Mouse (Mus musculus): ENCODE measurements around the gene Mrpl46. TPM values are rescaled to one million over a fixed set of nuclear protein-coding genes. Genes with fewer than 3 reads are reported as not detected.

The Mrpl46 gene
- polyA plus RNA-seq, 2 experiments, result 29.4 to 58.6 TPM

GRCm38 (mm10) chr7:78752961-78753360 lies 30.4 kb downstream of the Mrpl46 start:
- H3K27ac ChIP-seq (replicated peaks; ENCODE audit: low read depth, low read length), result no peak overlapping the region
- DNase-seq (ENCODE audit: low spot score), result no peak
- WGBS, result 93% methylated on average over 4 of the region's 4 CpGs
- no peak for ATAC-seq (ENCODE audit: low FRiP score, low read depth)
- no peak overlapping the region for H3K4me3 ChIP-seq (replicated peaks; ENCODE audit: low read length)
- no peak for TF ChIP-seq POLR2A (IDR thresholded peaks at IDR 0.05; ENCODE audit: borderline replicate concordance, extremely low read depth, insufficient read depth, insufficient read length)
- H3K36me3 ChIP-seq (ENCODE audit: control insufficient read depth, insufficient read depth, low read length), result no peaks in the 10 kb centered on the region
- no peaks in the 10 kb centered on the region for H3K27me3 ChIP-seq (ENCODE audit: control insufficient read depth, insufficient read depth, low read length)
- H3K4me2 ChIP-seq (replicated peaks; ENCODE audit: low read depth, low read length, severe bottlenecking), result no peak overlapping the region
- H3K9me3 ChIP-seq (ENCODE audit: control insufficient read depth, low read length), result no peaks in the 10 kb centered on the region
- H3K9ac ChIP-seq (ENCODE audit: low read depth, low read length, severe bottlenecking), result no peak overlapping the region
- H3K4me1 ChIP-seq (ENCODE audit: control insufficient read depth, insufficient read depth, low read length), result no peaks in the 10 kb centered on the region

- no peak overlapping the region for H3K27ac ChIP-seq (replicated peaks; ENCODE audit: low read depth, low read length)
- no peak for TF ChIP-seq POLR2A (IDR thresholded peaks at IDR 0.05; ENCODE audit: borderline replicate concordance, extremely low read depth, insufficient read depth, insufficient read length)
- H3K9me3 ChIP-seq (ENCODE audit: control insufficient read depth, low read length), result no peaks in the 10 kb centered on the region
- H3K4me3 ChIP-seq (replicated peaks; ENCODE audit: low read length), result no peak overlapping the region
- H3K4me1 ChIP-seq (ENCODE audit: control insufficient read depth, insufficient read depth, low read length), result no peaks in the 10 kb centered on the region
- DNase-seq (ENCODE audit: low spot score) (no peak), ATAC-seq (ENCODE audit: low FRiP score, low read depth) (no peak)
- H3K36me3 ChIP-seq (ENCODE audit: control insufficient read depth, insufficient read depth, low read length), result no peaks in the 10 kb centered on the region
- no peak overlapping the region for H3K4me2 ChIP-seq (replicated peaks; ENCODE audit: low read depth, low read length, severe bottlenecking)
- 76% methylated on average over 5 of the region's 5 CpGs for WGBS
- no peak overlapping the region for H3K9ac ChIP-seq (ENCODE audit: low read depth, low read length, severe bottlenecking)
- H3K27me3 ChIP-seq (ENCODE audit: control insufficient read depth, insufficient read depth, low read length), result no peaks in the 10 kb centered on the region
Measured at GRCm38 (mm10) chr7:78743731-78744385, 39.5 kb downstream of the Mrpl46 start.

- WGBS, result 65% methylated on average over 8 of the region's 8 CpGs
- no peak for TF ChIP-seq POLR2A (IDR thresholded peaks at IDR 0.05; ENCODE audit: borderline replicate concordance, extremely low read depth, insufficient read depth, insufficient read length)
- no peak for ATAC-seq (ENCODE audit: low FRiP score, low read depth)
- Histone ChIP-seq H3K27me3 (ENCODE audit: control insufficient read depth, insufficient read depth, low read length) (no peaks in the 10 kb centered on the region), H3K4me1 (ENCODE audit: control insufficient read depth, insufficient read depth, low read length) (no peaks in the 10 kb centered on the region), H3K4me3 (replicated peaks; ENCODE audit: low read length) (no peak overlapping the region), H3K27ac (replicated peaks; ENCODE audit: low read depth, low read length) (no peak overlapping the region), H3K4me2 (replicated peaks; ENCODE audit: low read depth, low read length, severe bottlenecking) (no peak overlapping the region), H3K36me3 (ENCODE audit: control insufficient read depth, insufficient read depth, low read length) (no peaks in the 10 kb centered on the region), H3K9me3 (ENCODE audit: control insufficient read depth, low read length) (no peaks in the 10 kb centered on the region), H3K9ac (ENCODE audit: low read depth, low read length, severe bottlenecking) (no peak overlapping the region)
- DNase-seq (ENCODE audit: low spot score), result no peak
Measured at GRCm38 (mm10) chr7:78739351-78740000, 43.9 kb downstream of the Mrpl46 start.

- Histone ChIP-seq H3K9me3 (ENCODE audit: control insufficient read depth, low read length) (no peaks in the 10 kb centered on the region), H3K9ac (ENCODE audit: low read depth, low read length, severe bottlenecking) (no peak within 1 kb of the TSS), H3K4me2 (replicated peaks; ENCODE audit: low read depth, low read length, severe bottlenecking) (no peak within 1 kb of the TSS), H3K4me3 (replicated peaks; ENCODE audit: low read length) (no peak within 1 kb of the TSS), H3K27ac (replicated peaks; ENCODE audit: low read depth, low read length) (no peak within 1 kb of the TSS), H3K4me1 (ENCODE audit: control insufficient read depth, insufficient read depth, low read length) (no peaks in the 10 kb centered on the region), H3K36me3 (ENCODE audit: control insufficient read depth, insufficient read depth, low read length) (no peaks in the 10 kb centered on the region), H3K27me3 (ENCODE audit: control insufficient read depth, insufficient read depth, low read length) (no peaks in the 10 kb centered on the region)
- TF ChIP-seq POLR2A (IDR thresholded peaks at IDR 0.05; ENCODE audit: borderline replicate concordance, extremely low read depth, insufficient read depth, insufficient read length), result no peak
- ATAC-seq (ENCODE audit: low FRiP score, low read depth) (no peak), DNase-seq (ENCODE audit: low spot score) (no peak)
- WGBS, result 85% methylated on average over 5 of the region's 5 CpGs
Measured at GRCm38 (mm10) chr7:78737614-78738210, 45.6 kb downstream of the Mrpl46 start, which contains the start of gene Ntrk3. Gene Ntrk3, minus strand, starts transcription at chr7:78738012.

- Histone ChIP-seq H3K9me3 (ENCODE audit: control insufficient read depth, low read length) (no peaks in the 10 kb centered on the region), H3K4me3 (replicated peaks; ENCODE audit: low read length) (no peak overlapping the region), H3K27me3 (ENCODE audit: control insufficient read depth, insufficient read depth, low read length) (no peaks in the 10 kb centered on the region), H3K9ac (ENCODE audit: low read depth, low read length, severe bottlenecking) (no peak overlapping the region), H3K4me1 (ENCODE audit: control insufficient read depth, insufficient read depth, low read length) (no peaks in the 10 kb centered on the region), H3K4me2 (replicated peaks; ENCODE audit: low read depth, low read length, severe bottlenecking) (no peak overlapping the region), H3K27ac (replicated peaks; ENCODE audit: low read depth, low read length) (no peak overlapping the region), H3K36me3 (ENCODE audit: control insufficient read depth, insufficient read depth, low read length) (no peaks in the 10 kb centered on the region)
- no peak for DNase-seq (ENCODE audit: low spot score)
- ATAC-seq (ENCODE audit: low FRiP score, low read depth), result no peak
- TF ChIP-seq POLR2A (IDR thresholded peaks at IDR 0.05; ENCODE audit: borderline replicate concordance, extremely low read depth, insufficient read depth, insufficient read length), result no peak
- WGBS, result 93% methylated on average over 6 of the region's 6 CpGs
Measured at GRCm38 (mm10) chr7:78737196-78737595, 46.1 kb downstream of the Mrpl46 start.
